Mouse (Mus musculus): Measurements from ENCODE around the gene Pald1. TPM values are rescaled to one million over a fixed set of nuclear protein-coding genes. Genes with fewer than 3 reads are reported as not detected.

Gene Pald1
- polyA plus RNA-seq, 1 experiment from 2014 or later, result 29.4 TPM

- Histone ChIP-seq H3K4me2 (peak overlapping the region; percentile 87), H3K9ac (peak overlapping the region; percentile 53), H3K4me3 (peak overlapping the region; percentile 68), H3K27me3 (peaks cover 30% of the 10 kb centered on the region), H3K36me3 (no peaks in the 10 kb centered on the region), H3K27ac (peak overlapping the region; percentile 74), H3K4me1 (replicated peaks) (peaks cover 62% of the 10 kb centered on the region), H3K9me3 (no peaks in the 10 kb centered on the region)
- no peak for ATAC-seq (ENCODE audit: low FRiP score)
- 4% methylated on average over 9 of the region's 9 CpGs for WGBS
Observed at GRCm38 (mm10) chr10:61380186-61380585, 3.1 kb downstream of the Pald1 start.

- Histone ChIP-seq H3K27ac (peak overlapping the region; percentile 74; the same call in 1 of the 2 replicates), H3K4me3 (peak overlapping the region; percentile 68), H3K36me3 (no peaks in the 10 kb centered on the region), H3K27me3 (peaks cover 24% of the 10 kb centered on the region), H3K9ac (peak overlapping the region; percentile 53; the same call in 1 of the 2 replicates), H3K4me1 (replicated peaks) (peaks cover 67% of the 10 kb centered on the region), H3K4me2 (peak overlapping the region; percentile 87), H3K9me3 (no peaks in the 10 kb centered on the region)
- no peak for ATAC-seq (ENCODE audit: low FRiP score)
- 83% methylated on average over 13 of the region's 13 CpGs for WGBS
Observed at GRCm38 (mm10) chr10:61379340-61380040, 3.8 kb downstream of the Pald1 start.

- H3K9me3 ChIP-seq, result 0 out of 2 replicates have a peak, but pooled peaks cover 3% of the 10 kb centered on the region
- no peak overlapping the region for H3K9ac ChIP-seq
- no peak overlapping the region for H3K4me3 ChIP-seq
- no peak for ATAC-seq (ENCODE audit: low FRiP score)
- whole genome bisulfite sequencing, result 92% methylated on average over 5 of the region's 5 CpGs
- peaks cover 24% of the 10 kb centered on the region for H3K27me3 ChIP-seq
- no peak overlapping the region for H3K27ac ChIP-seq
- no peaks in the 10 kb centered on the region for H3K36me3 ChIP-seq
- no peak overlapping the region for H3K4me2 ChIP-seq
- peaks cover 64% of the 10 kb centered on the region for H3K4me1 ChIP-seq (replicated peaks)
Observed at GRCm38 (mm10) chr10:61378698-61379097, 4.6 kb downstream of the Pald1 start.

- Histone ChIP-seq H3K4me1 (replicated peaks) (peaks cover 63% of the 10 kb centered on the region), H3K27me3 (peaks cover 24% of the 10 kb centered on the region), H3K36me3 (no peaks in the 10 kb centered on the region), H3K4me3 (no peak overlapping the region), H3K27ac (no peak overlapping the region), H3K4me2 (no peak overlapping the region), H3K9me3 (0 out of 2 replicates have a peak, but pooled peaks cover 3% of the 10 kb centered on the region), H3K9ac (no peak overlapping the region)
- WGBS, result 91% methylated on average over 5 of the region's 5 CpGs
- ATAC-seq (ENCODE audit: low FRiP score), result no peak
Observed at GRCm38 (mm10) chr10:61378050-61378449, 5.3 kb downstream of the Pald1 start.

- no peaks in the 10 kb centered on the region for H3K27me3 ChIP-seq
- no peak overlapping the region for H3K4me3 ChIP-seq
- 0 out of 2 replicates have a peak, but pooled peaks cover 3% of the 10 kb centered on the region for H3K9me3 ChIP-seq
- H3K4me1 ChIP-seq (replicated peaks), result peaks cover 54% of the 10 kb centered on the region
- H3K27ac ChIP-seq, result 0 out of 2 replicates have a peak overlapping the region, but pooled peaks have one; percentile 18
- H3K9ac ChIP-seq, result no peak overlapping the region
- WGBS, result 72% methylated on average over 6 of the region's 6 CpGs
- ATAC-seq (ENCODE audit: low FRiP score), result no peak
- H3K36me3 ChIP-seq, result no peaks in the 10 kb centered on the region
- H3K4me2 ChIP-seq, result no peak overlapping the region
Observed at GRCm38 (mm10) chr10:61374771-61375481, 8.4 kb downstream of the Pald1 start.

GRCm38 (mm10) chr10:61374076-61374475 is 9.3 kb downstream of the Pald1 start:
- H3K4me3 ChIP-seq, result no peak overlapping the region
- H3K27me3 ChIP-seq, result no peaks in the 10 kb centered on the region
- no peaks in the 10 kb centered on the region for H3K36me3 ChIP-seq
- H3K4me2 ChIP-seq, result no peak overlapping the region
- no peak overlapping the region for H3K27ac ChIP-seq
- H3K9me3 ChIP-seq, result 0 out of 2 replicates have a peak, but pooled peaks cover 3% of the 10 kb centered on the region
- WGBS, result 66% methylated on average over 4 of the region's 4 CpGs
- H3K4me1 ChIP-seq (replicated peaks), result peaks cover 50% of the 10 kb centered on the region
- no peak overlapping the region for H3K9ac ChIP-seq
- ATAC-seq (ENCODE audit: low FRiP score), result no peak

GRCm38 (mm10) chr10:61372585-61372923 is 10.8 kb downstream of the Pald1 start:
- H3K4me2 ChIP-seq, result no peak overlapping the region
- H3K9ac ChIP-seq, result 0 out of 2 replicates have a peak overlapping the region, but pooled peaks have one; percentile 46
- no peak overlapping the region for H3K4me3 ChIP-seq
- no peaks in the 10 kb centered on the region for H3K27me3 ChIP-seq
- no peak overlapping the region for H3K27ac ChIP-seq
- 0 out of 2 replicates have a peak, but pooled peaks cover 3% of the 10 kb centered on the region for H3K9me3 ChIP-seq
- WGBS, result 58% methylated on average over 4 of the region's 4 CpGs
- no peak for ATAC-seq (ENCODE audit: low FRiP score)
- H3K4me1 ChIP-seq (replicated peaks), result peaks cover 45% of the 10 kb centered on the region
- H3K36me3 ChIP-seq, result no peaks in the 10 kb centered on the region

GRCm38 (mm10) chr10:61371884-61372584 is 11.3 kb downstream of the Pald1 start:
- H3K9me3 ChIP-seq, result 0 out of 2 replicates have a peak, but pooled peaks cover 3% of the 10 kb centered on the region
- no peak overlapping the region for H3K4me2 ChIP-seq
- H3K27me3 ChIP-seq, result no peaks in the 10 kb centered on the region
- H3K27ac ChIP-seq, result no peak overlapping the region
- H3K4me1 ChIP-seq (replicated peaks), result peaks cover 45% of the 10 kb centered on the region
- 85% methylated on average over 9 of the region's 9 CpGs for WGBS
- ATAC-seq (ENCODE audit: low FRiP score), result no peak
- H3K4me3 ChIP-seq, result no peak overlapping the region
- H3K36me3 ChIP-seq, result no peaks in the 10 kb centered on the region
- H3K9ac ChIP-seq, result no peak overlapping the region

- Histone ChIP-seq H3K27ac (peak overlapping the region; percentile 67), H3K4me3 (no peak overlapping the region), H3K36me3 (no peaks in the 10 kb centered on the region), H3K4me1 (replicated peaks) (peaks cover 40% of the 10 kb centered on the region), H3K9me3 (0 out of 2 replicates have a peak, but pooled peaks cover 3% of the 10 kb centered on the region), H3K4me2 (no peak overlapping the region), H3K27me3 (no peaks in the 10 kb centered on the region), H3K9ac (no peak overlapping the region)
- 83% methylated on average over 18 of the region's 18 CpGs for WGBS
- ATAC-seq (ENCODE audit: low FRiP score), result no peak
Observed at GRCm38 (mm10) chr10:61370273-61370979, 12.9 kb downstream of the Pald1 start.

- Histone ChIP-seq H3K27ac (no peak overlapping the region; the same call in 1 of the 2 replicates), H3K9me3 (0 out of 2 replicates have a peak, but pooled peaks cover 3% of the 10 kb centered on the region), H3K4me3 (no peak overlapping the region), H3K4me2 (no peak overlapping the region), H3K27me3 (no peaks in the 10 kb centered on the region), H3K4me1 (replicated peaks) (peaks cover 33% of the 10 kb centered on the region), H3K36me3 (no peaks in the 10 kb centered on the region), H3K9ac (no peak overlapping the region)
- no peak for ATAC-seq (ENCODE audit: low FRiP score)
- 62% methylated on average over 5 of the region's 5 CpGs for WGBS
Observed at GRCm38 (mm10) chr10:61369755-61370154, 13.6 kb downstream of the Pald1 start.

GRCm38 (mm10) chr10:61365902-61366301 is 17.4 kb downstream of the Pald1 start:
- Histone ChIP-seq H3K4me2 (no peak overlapping the region), H3K9ac (no peak overlapping the region), H3K27me3 (no peaks in the 10 kb centered on the region), H3K4me3 (no peak overlapping the region), H3K4me1 (replicated peaks) (peaks cover 12% of the 10 kb centered on the region; the same call in 1 of the 2 replicates), H3K36me3 (peaks cover 4% of the 10 kb centered on the region; the same call in 1 of the 2 replicates), H3K9me3 (no peaks in the 10 kb centered on the region), H3K27ac (0 out of 2 replicates have a peak overlapping the region, but pooled peaks have one; percentile 23)
- no peak for ATAC-seq (ENCODE audit: low FRiP score)
- 52% methylated on average over 1 of the region's 1 CpGs for WGBS
